Mouse (Mus musculus) lung, embryonic 14.5 days (tissue): ENCODE data around the gene Sdc1. TPM values are rescaled to one million over a fixed set of nuclear protein-coding genes. Genes with fewer than 3 reads are reported as not detected.
A peak's percentile ranks its signal among the peaks of the same experiment; 100 is the strongest.

Experiments
- ATAC-seq: fragments of 200-750 bp; cut with Nextera tagmentation; 2 replicates; pipeline ENCODE4 v1.8.0; 2017; ENCODE audit warnings: mild to moderate bottlenecking, moderate TSS enrichment, moderate library complexity; ENCODE audit not compliant: insufficient read depth
- DNase-seq: peaks from one replicate; pipeline ENCODE4 v3.0.0-alpha.2; 2015
- H3K27ac ChIP-seq: fragments of 300-500 bp; sonication (generic); 2 replicates; pipeline ENCODE4 v1.5.1; 2014; ENCODE audit warnings: low read depth, mild to moderate bottlenecking, moderate library complexity
- H3K27me3 ChIP-seq: fragments of 300-500 bp; sonication (generic); 2 replicates; pipeline ENCODE4 v1.6.1; 2014; ENCODE audit warnings: low read length, control low read depth; ENCODE audit not compliant: insufficient read depth
- H3K36me3 ChIP-seq: fragments of 300-500 bp; sonication (generic); 2 replicates; pipeline ENCODE4 v1.6.1; 2014; ENCODE audit warnings: control low read depth; ENCODE audit not compliant: insufficient read depth
- H3K4me1 ChIP-seq: fragments of 300-500 bp; sonication (generic); 2 replicates; pipeline ENCODE4 v1.6.1; 2014; ENCODE audit warnings: antibody characterized with exemption, control low read depth; ENCODE audit not compliant: insufficient read depth
- H3K4me2 ChIP-seq: fragments of 300-500 bp; sonication (generic); 2 replicates; pipeline ENCODE4 v1.6.1; 2014; ENCODE audit warnings: mild to moderate bottlenecking
- H3K4me3 ChIP-seq: fragments of 300-500 bp; sonication (generic); 2 replicates; pipeline ENCODE4 v1.5.1; 2014; ENCODE audit warnings: low read depth, low read length
- H3K9ac ChIP-seq: fragments of 300-500 bp; sonication (generic); 2 replicates; pipeline ENCODE4 v1.6.1; 2014
- H3K9me3 ChIP-seq: fragments of 300-500 bp; sonication (generic); 2 replicates; pipeline ENCODE4 v1.6.1; 2016; ENCODE audit warnings: low read depth, low read length, control low read depth
- CTCF ChIP-seq: IDR thresholded peaks from 2 replicates; pipeline ENCODE4 v1.5.1; 2016; ENCODE audit warnings: antibody characterized with exemption, low read depth
- WGBS: fragments of 180-500 bp; shearing (Covaris S2); extraction: QIAGEN DNeasy Blood & Tissue Kit; methylation state at CpG from one replicate; pipeline ENCODE4 v1.1.7; 2014; 5-methylcytosine and 5-hydroxymethylcytosine counted together
- polyA plus RNA-seq: library from polyadenylated mRNA; unstranded; fragments of >200 nt; fragmentation: Nextera tagmentation; extraction: Ambion mirVana; gene quantifications from 2 replicates; pipeline ENCODE4 v1.2.1, GENCODE M21; 2014

The Sdc1 gene
- polyA plus RNA-seq, 1 experiment from 2014 or later = 101 TPM

DNA sequence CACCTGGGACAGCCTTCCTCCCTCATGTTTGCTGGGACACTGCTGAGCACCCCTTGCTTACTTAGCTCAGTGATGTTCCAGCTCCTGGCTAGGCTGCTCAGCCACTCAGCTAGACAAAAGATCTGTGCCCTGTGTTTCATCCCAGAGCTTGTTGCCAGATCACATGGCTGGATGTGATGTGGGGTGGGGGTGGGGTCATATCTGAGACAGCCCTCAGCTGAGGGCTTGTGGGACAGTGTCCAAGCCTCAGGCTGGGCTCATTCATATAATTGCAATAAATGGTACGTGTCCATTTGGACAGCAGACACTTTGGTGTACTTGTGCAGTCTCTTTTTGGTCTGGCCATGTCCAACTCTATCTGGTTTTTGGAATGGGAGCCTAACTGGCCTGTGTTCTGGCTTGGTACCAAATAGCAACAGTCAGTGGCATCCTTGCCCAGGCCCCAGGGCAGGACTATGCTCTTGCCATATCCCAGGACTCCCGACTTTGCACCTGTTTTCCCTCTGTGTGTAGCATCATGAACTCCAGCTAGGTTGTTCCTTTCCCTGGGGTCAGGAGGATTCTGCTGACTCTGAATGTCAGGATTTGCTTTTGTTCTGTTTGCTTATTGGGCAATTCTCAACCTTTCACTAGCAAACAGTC, 22.4 kb downstream of the Sdc1 start:
- H3K9me3 ChIP-seq = no peaks in the 10 kb centered on the region
- H3K4me1 ChIP-seq = peaks cover 6% of the 10 kb centered on the region; the same call in 1 of the 2 replicates
- no peaks in the 10 kb centered on the region for H3K27me3 ChIP-seq
- peaks cover 51% of the 10 kb centered on the region for H3K36me3 ChIP-seq
- no peak for TF ChIP-seq CTCF
- no peak overlapping the region for H3K4me3 ChIP-seq
- no peak overlapping the region for H3K27ac ChIP-seq
- DNase-seq (peak; percentile 11), ATAC-seq (no peak)
- no peak overlapping the region for H3K9ac ChIP-seq
- WGBS = 71% methylated on average over 2 of the region's 2 CpGs
- no peak overlapping the region for H3K4me2 ChIP-seq

- WGBS = 68% methylated on average over 7 of the region's 7 CpGs
- Histone ChIP-seq H3K4me2 (no peak overlapping the region), H3K9me3 (no peaks in the 10 kb centered on the region), H3K27me3 (no peaks in the 10 kb centered on the region), H3K9ac (no peak overlapping the region), H3K4me3 (no peak overlapping the region), H3K36me3 (peaks cover 22% of the 10 kb centered on the region; the same call in 1 of the 2 replicates), H3K27ac (peak overlapping the region; percentile 87), H3K4me1 (peaks cover 14% of the 10 kb centered on the region; the same call in 1 of the 2 replicates)
- no peak for ATAC-seq
- no peak for TF ChIP-seq CTCF
- no peak for DNase-seq
These were observed 26.8 kb downstream of the Sdc1 start for GRCm38 (mm10) chr12:8797936-8798335.

DNA sequence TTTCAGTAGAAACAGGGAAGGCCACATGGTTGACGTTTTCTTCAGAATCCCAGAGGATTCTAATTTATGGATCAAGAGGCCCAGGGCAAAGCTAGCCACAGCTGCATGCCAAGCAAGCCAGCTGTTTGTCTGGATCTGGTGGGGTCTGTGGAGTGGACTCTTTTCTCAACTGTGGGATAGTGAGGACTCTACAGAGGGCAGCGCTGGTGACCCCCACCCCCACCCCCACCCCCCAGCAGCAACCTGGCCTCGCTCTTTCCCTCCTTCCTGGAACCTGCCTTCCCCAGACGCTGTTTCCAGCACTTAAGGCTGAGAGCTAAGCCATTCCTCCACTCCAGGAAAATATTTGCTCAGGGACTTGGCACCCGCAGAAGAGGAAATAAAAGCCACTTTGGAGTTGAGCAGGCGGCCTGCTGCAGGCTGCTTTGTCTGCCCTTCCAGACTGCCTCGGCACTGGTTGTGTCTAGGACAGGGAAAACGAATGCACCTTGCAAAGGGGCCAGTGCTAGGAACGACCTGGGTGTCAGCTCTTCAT, 27.4 kb downstream of the Sdc1 start:
- peaks cover 14% of the 10 kb centered on the region; the same call in 1 of the 2 replicates for H3K4me1 ChIP-seq
- ATAC-seq (peak; percentile 67), DNase-seq (peak; percentile 64)
- H3K9ac ChIP-seq = no peak overlapping the region
- H3K4me3 ChIP-seq = no peak overlapping the region
- H3K27ac ChIP-seq = peak overlapping the region; percentile 87
- 30% methylated on average over 9 of the region's 9 CpGs for WGBS
- TF ChIP-seq CTCF = no peak
- H3K9me3 ChIP-seq = no peaks in the 10 kb centered on the region
- peaks cover 16% of the 10 kb centered on the region; the same call in 1 of the 2 replicates for H3K36me3 ChIP-seq
- no peaks in the 10 kb centered on the region for H3K27me3 ChIP-seq
- no peak overlapping the region for H3K4me2 ChIP-seq

DNA sequence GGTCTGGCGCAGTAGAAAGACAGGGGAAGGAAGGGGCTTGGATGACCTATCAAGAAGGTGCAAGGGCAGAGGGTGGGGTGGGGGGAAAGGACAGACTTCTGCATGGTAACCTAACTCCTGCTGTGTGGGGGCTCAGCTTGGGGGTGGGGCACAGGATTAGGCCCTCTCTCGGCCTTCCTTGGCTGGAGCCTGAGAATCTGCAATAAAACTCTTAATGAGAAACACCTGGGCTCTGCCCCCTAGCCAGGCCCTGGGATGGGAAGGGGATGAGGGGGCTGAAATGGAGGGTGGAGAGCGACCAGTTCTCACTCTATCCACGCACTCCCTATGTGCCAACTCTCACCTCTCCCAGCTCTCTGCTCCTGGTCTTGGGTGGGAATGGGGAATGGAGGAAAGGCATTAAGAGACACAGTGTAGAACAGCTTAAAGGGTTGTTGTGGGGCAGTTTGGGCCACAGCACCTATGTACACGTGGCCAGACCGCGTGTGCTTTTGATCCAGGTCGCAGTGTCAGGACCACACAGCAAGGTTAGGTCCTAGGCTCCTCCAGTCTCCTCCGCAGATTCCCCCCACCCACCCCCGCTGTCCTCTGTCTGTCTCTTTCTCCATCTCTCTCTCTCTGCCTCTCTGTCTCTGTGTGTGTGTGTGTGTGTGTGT, 32.4 kb downstream of the Sdc1 start:
- whole genome bisulfite sequencing = 59% methylated on average over 10 of the region's 10 CpGs
- no peak overlapping the region for H3K4me3 ChIP-seq
- no peaks in the 10 kb centered on the region for H3K27me3 ChIP-seq
- TF ChIP-seq CTCF = no peak
- no peak overlapping the region for H3K4me2 ChIP-seq
- ATAC-seq (no peak), DNase-seq (no peak)
- H3K4me1 ChIP-seq = peaks cover 8% of the 10 kb centered on the region; the same call in 1 of the 2 replicates
- no peak overlapping the region for H3K9ac ChIP-seq
- no peaks in the 10 kb centered on the region for H3K9me3 ChIP-seq
- H3K27ac ChIP-seq = no peak overlapping the region
- no peaks in the 10 kb centered on the region for H3K36me3 ChIP-seq

- Histone ChIP-seq H3K9ac (no peak overlapping the region), H3K36me3 (no peaks in the 10 kb centered on the region), H3K27ac (no peak overlapping the region), H3K27me3 (no peaks in the 10 kb centered on the region), H3K4me3 (no peak overlapping the region), H3K4me1 (0 out of 2 replicates have a peak, but pooled peaks cover 3% of the 10 kb centered on the region), H3K4me2 (no peak overlapping the region), H3K9me3 (no peaks in the 10 kb centered on the region)
- TF ChIP-seq CTCF = no peak
- WGBS = 88% methylated on average over 3 of the region's 3 CpGs
- DNase-seq (no peak), ATAC-seq (no peak)
These were observed 32.9 kb downstream of the Sdc1 start for GRCm38 (mm10) chr12:8804077-8804456.

DNA sequence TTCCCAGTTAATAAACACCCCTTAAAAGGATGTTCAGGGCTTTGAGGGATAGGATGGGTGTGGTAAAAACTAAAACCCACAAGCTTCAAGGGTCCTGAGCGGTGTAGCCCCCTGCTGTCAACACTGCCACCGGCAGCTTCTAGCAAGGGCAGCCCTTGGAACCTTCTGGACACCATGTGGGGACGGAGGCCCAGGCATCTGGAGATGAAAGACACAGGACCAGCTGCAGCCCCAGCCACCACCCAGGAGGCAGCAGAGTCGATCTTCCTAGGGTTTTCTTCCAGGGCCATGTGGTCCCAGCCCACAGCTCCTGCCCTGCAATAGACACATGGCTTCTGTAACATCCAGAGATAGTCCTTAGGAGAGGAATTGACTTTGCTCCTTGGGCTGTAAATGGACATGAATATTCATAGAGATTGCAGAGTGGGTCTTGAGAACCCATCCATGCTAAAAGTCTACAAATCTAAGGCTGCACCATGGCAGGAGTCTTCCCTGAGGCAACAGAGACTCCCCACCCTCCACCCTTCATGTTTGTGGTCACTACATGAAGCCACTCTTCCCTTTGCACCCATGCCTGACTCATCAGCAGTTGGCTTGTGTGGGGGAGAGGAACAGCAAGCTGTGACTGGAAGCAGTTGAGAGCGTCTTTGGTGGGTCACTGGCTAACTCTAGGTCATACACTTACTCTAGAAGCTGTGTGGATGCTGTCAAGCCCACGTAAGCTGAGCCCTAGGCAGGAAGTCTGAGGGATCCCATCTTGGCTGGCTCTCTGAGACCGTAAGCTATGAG, 34.0 kb downstream of the Sdc1 start:
- no peak for TF ChIP-seq CTCF
- Histone ChIP-seq H3K4me1 (no peaks in the 10 kb centered on the region), H3K9ac (no peak overlapping the region), H3K27ac (no peak overlapping the region), H3K4me2 (no peak overlapping the region), H3K9me3 (no peaks in the 10 kb centered on the region), H3K4me3 (no peak overlapping the region), H3K27me3 (no peaks in the 10 kb centered on the region), H3K36me3 (no peaks in the 10 kb centered on the region)
- no peak for ATAC-seq
- DNase-seq = no peak
- 68% methylated on average over 7 of the region's 7 CpGs for WGBS

GRCm38 (mm10) chr12:8809086-8809485, 38.0 kb downstream of the Sdc1 start:
- DNase-seq (peak; percentile 18), ATAC-seq (peak; percentile 47; the same call in 1 of the 2 replicates)
- H3K4me3 ChIP-seq = no peak overlapping the region
- H3K36me3 ChIP-seq = no peaks in the 10 kb centered on the region
- no peaks in the 10 kb centered on the region for H3K27me3 ChIP-seq
- no peak for TF ChIP-seq CTCF
- no peaks in the 10 kb centered on the region for H3K9me3 ChIP-seq
- H3K27ac ChIP-seq = peak overlapping the region; percentile 48; the same call in 1 of the 2 replicates
- no peaks in the 10 kb centered on the region for H3K4me1 ChIP-seq
- H3K4me2 ChIP-seq = no peak overlapping the region
- H3K9ac ChIP-seq = no peak overlapping the region
- 47% methylated on average over 2 of the region's 2 CpGs for WGBS
